Mouse (Mus musculus): ENCODE results near the gene Cyp4f13.

DNA sequence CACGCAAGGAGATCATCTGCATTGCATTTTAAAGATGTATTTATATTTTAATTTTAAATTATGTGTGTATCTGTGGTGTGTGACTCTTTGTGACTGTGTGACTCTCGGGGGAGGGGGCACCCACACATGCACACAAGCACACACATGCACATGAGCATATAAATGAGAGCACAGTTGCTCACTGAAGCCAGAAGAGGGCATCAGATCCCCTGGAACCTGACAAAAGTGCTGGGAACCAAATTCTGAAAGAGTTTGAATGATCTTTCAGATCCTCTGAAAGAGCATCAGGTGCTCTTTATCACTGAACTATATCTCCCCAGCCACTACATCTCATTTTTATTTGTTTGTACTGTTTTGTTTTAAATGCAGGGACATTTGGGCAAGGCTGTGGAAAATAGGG lies 42.8 kb downstream of the Cyp4f13 start:
- TF ChIP-seq CTCF (IDR thresholded peaks at IDR 0.05; ENCODE audit: control insufficient read depth, insufficient read depth, low read length): peak; percentile 24; the same call in 1 of the 2 replicates
- no peak for TF ChIP-seq POLR2A (IDR thresholded peaks at IDR 0.05; ENCODE audit: borderline replicate concordance, control insufficient read depth, low read depth, low read length)

All from bone marrow, adult 2 months (tissue).